Mouse (Mus musculus): ENCODE results near the gene Gapdhs.

DNA sequence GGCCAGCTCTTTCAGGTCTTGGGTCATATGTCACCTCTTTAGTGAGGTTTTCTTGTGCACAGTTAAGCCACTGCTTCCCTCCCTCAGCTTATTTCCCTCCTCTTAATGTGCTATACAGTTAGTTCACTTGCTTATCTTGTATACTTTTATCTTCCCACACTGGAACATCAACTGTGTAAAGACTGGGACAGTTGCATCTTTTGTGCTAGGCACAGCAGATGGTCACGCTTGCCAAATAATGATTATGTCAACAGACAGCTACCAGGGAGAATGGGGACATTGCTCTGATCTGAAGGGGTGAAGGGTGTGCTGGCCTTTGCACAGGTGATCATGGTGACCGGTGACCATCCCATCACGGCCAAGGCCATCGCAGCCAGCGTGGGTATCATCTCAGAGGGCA is 23.8 kb downstream of the Gapdhs start:
- TF ChIP-seq CTCF (IDR thresholded peaks at IDR 0.05; ENCODE audit: control insufficient read depth, insufficient read depth, insufficient read length) (no peak), MAX (IDR thresholded peaks at IDR 0.05) (no peak), CEBPB (IDR thresholded peaks at IDR 0.05; ENCODE audit: low read depth) (no peak), USF1 (IDR thresholded peaks at IDR 0.05; ENCODE audit: low read depth) (no peak)
